8 mouse cellular contexts compared by ENCODE assay signal in the genomic region with DNA sequence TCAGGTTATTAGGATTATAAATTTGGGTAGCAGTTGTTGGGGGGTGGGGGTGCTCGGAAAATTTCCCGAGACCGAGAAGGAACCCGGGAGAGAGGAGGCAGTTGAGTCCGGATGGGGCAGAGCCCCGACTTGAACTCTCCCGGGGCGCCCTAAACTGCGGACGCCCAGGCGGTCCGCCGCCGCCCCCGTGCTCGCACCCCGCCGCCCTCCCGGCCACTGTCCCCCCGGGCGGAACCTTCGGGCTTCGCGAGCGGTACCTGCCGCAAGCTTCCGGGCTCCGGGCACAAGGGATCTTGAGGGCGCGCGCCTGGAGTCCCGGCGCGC. TPM values are rescaled to one million over a fixed set of nuclear protein-coding genes. Genes with fewer than 3 reads are reported as not detected.
DNase-seq lines count a peak whose midpoint lies in the region; ATAC-seq and TF ChIP-seq lines count a peak whose summit lies in the region.

No protein-coding gene starts in this region.

- H3K4me2 ChIP-seq in heart, embryonic 12.5 days = peak overlapping the region; percentile 98
- H3K4me2 ChIP-seq in forebrain, embryonic 14.5 days (ENCODE audit: low read length) = peak overlapping the region; percentile 97
- peak overlapping the region; percentile 95 for H3K4me2 ChIP-seq in liver, embryonic 15.5 days

- H3K36me3 ChIP-seq in heart, embryonic 12.5 days = no peaks in the 10 kb centered on the region
- peaks cover 28% of the 10 kb centered on the region for H3K36me3 ChIP-seq in E14TG2a.4 (ENCODE audit: insufficient read depth, low read length)
- H3K36me3 ChIP-seq in forebrain, embryonic 14.5 days (ENCODE audit: control insufficient read depth, insufficient read depth, low read length) = peaks cover 5% of the 10 kb centered on the region; the same call in 1 of the 2 replicates
- H3K36me3 ChIP-seq in liver, embryonic 15.5 days (replicated peaks) = no peaks in the 10 kb centered on the region

- peak overlapping the region; percentile 84 for H3K27ac ChIP-seq in heart, embryonic 12.5 days (ENCODE audit: poor library complexity, severe bottlenecking)
- H3K27ac ChIP-seq in forebrain, embryonic 14.5 days (ENCODE audit: low read depth, low read length) = peak overlapping the region; percentile 94
- H3K27ac ChIP-seq in liver, embryonic 15.5 days (replicated peaks) = peak overlapping the region; percentile 65

- no peak for DNase-seq in heart, adult 11 months
- DNase-seq in forebrain, embryonic 14.5 days (ENCODE audit: low spot score) = no peak
- no peak for DNase-seq in layer of hippocampus, adult 18-20 months (ENCODE audit: low spot score in 2 of 2)
- no peak for DNase-seq in embryo, embryonic 10.5 days (ENCODE audit: low spot score)
- DNase-seq in kidney, postnatal 4 days = no peak

- no peak; the same call in 1 of the 2 replicates for ATAC-seq in heart, embryonic 12.5 days (ENCODE audit: insufficient number of reproducible peaks, low FRiP score)
- peak; percentile 35; the same call in 1 of the 2 replicates for ATAC-seq in forebrain, embryonic 14.5 days
- no peak; the same call in 1 of the 2 replicates for ATAC-seq in liver, embryonic 15.5 days (ENCODE audit: insufficient read depth)

- no peaks in the 10 kb centered on the region for H3K27me3 ChIP-seq in heart, embryonic 12.5 days (replicated peaks)
- H3K27me3 ChIP-seq in E14TG2a.4 (ENCODE audit: insufficient read depth, low read length) = peaks cover 14% of the 10 kb centered on the region
- H3K27me3 ChIP-seq in forebrain, embryonic 14.5 days (replicated peaks; ENCODE audit: control insufficient read depth, insufficient read depth, low read length) = no peaks in the 10 kb centered on the region
- peaks cover 70% of the 10 kb centered on the region for H3K27me3 ChIP-seq in liver, embryonic 15.5 days

- H3K4me1 ChIP-seq in heart, embryonic 12.5 days (replicated peaks) = peaks cover 18% of the 10 kb centered on the region
- H3K4me1 ChIP-seq in E14TG2a.4 (replicated peaks; ENCODE audit: low read depth, low read length) = peaks cover 47% of the 10 kb centered on the region
- H3K4me1 ChIP-seq in forebrain, embryonic 14.5 days (ENCODE audit: control insufficient read depth, insufficient read depth, low read length) = peaks cover 3% of the 10 kb centered on the region; the same call in 1 of the 2 replicates
- peaks cover 39% of the 10 kb centered on the region for H3K4me1 ChIP-seq in liver, embryonic 15.5 days (replicated peaks)

- peak overlapping the region; percentile 77 for H3K4me3 ChIP-seq in heart, embryonic 12.5 days
- H3K4me3 ChIP-seq in E14TG2a.4 (replicated peaks; ENCODE audit: low read length) = peak overlapping the region; percentile 94
- peak overlapping the region; percentile 76 for H3K4me3 ChIP-seq in forebrain, embryonic 14.5 days (ENCODE audit: low read depth, low read length)
- H3K4me3 ChIP-seq in liver, embryonic 15.5 days (replicated peaks) = peak overlapping the region; percentile 68

- no peak for TF ChIP-seq CTCF in E14TG2a.4 (conservative IDR thresholded peaks at IDR 0.05; ENCODE audit: low read length)

- H3K9ac ChIP-seq in heart, embryonic 12.5 days = peak overlapping the region; percentile 83
- peak overlapping the region; percentile 80 for H3K9ac ChIP-seq in forebrain, embryonic 14.5 days (ENCODE audit: low read length)
- peak overlapping the region; percentile 63; the same call in 1 of the 2 replicates for H3K9ac ChIP-seq in liver, embryonic 15.5 days

- under 1% methylated on average over 34 of the region's 34 CpGs for WGBS in heart, embryonic 12.5 days
- under 1% methylated on average over 27 of the region's 34 CpGs for WGBS in forebrain, embryonic 14.5 days
- WGBS in liver, embryonic 15.5 days (ENCODE audit: insufficient replicate concordance) = under 1% methylated on average over 21 of the region's 34 CpGs

- H3K9me3 ChIP-seq in heart, embryonic 12.5 days (replicated peaks) = no peaks in the 10 kb centered on the region
- H3K9me3 ChIP-seq in E14TG2a.4 (ENCODE audit: low read length) = no peaks in the 10 kb centered on the region
- no peaks in the 10 kb centered on the region for H3K9me3 ChIP-seq in forebrain, embryonic 14.5 days (replicated peaks; ENCODE audit: control insufficient read depth, low read length)
- H3K9me3 ChIP-seq in liver, embryonic 15.5 days (replicated peaks) = no peaks in the 10 kb centered on the region

RNA-seq across cellular contexts. Expression of a gene that starts 0.7 kb away (rescaled TPM):
- polyA plus RNA-seq in heart, embryonic 12.5 days (2016; fragmentation: Nextera tagmentation; extraction: Ambion mirVana) = 47.7 and 49.0 TPM in 2 replicates
- 145 and 148 TPM in 2 replicates for polyA plus RNA-seq in forebrain, embryonic 14.5 days (2014; fragmentation: Nextera tagmentation; extraction: Ambion mirVana)
- polyA plus RNA-seq in liver, embryonic 15.5 days (2015; fragmentation: Nextera tagmentation; extraction: Ambion mirVana) = 6.0 and 6.4 TPM in 2 replicates
- total RNA-seq in layer of hippocampus, adult 18-20 months (2021) = 10 to 100 TPM; 30.6 to 32.9 TPM
